Mouse (Mus musculus) spleen, adult 2 months (tissue): Measurements from ENCODE around the gene Slc6a17.

ENCODE experiments used
- CTCF ChIP-seq: fragments of 200-500 bp; IDR thresholded peaks from 2 replicates; pipeline ENCODE4 v1.5.1; 2011; ENCODE audit warnings: mild to moderate bottlenecking, inconsistent platforms; ENCODE audit not compliant: insufficient read depth, insufficient read length, insufficient replicate concordance; ENCODE audit errors: extremely low read depth
- POLR2A ChIP-seq: fragments of 200-500 bp; IDR thresholded peaks from 2 replicates; pipeline ENCODE4 v1.6.1; 2011; ENCODE audit warnings: low read depth, low read length, inconsistent platforms

DNA sequence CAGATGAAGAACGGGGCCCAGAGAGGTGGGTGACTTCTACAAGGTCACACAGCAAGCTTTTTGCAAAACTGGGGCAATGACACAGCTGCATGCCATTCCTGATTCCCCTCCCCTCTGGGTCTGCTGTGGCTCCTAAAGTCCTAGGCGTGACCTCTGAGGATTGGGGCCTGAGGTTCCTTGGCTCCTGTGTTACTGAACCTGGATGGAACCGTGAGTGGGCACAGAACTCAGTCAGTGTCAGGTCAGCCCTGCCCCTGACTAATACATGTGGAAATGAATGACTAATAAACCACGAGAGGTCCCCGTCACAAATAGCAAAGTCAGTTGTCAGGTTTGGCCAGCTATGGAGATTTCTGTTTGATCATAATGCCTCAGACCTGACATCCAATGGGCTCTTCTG is 11.4 kb upstream of the Slc6a17 start:
- TF ChIP-seq POLR2A (no peak), CTCF (no peak)
